Mouse (Mus musculus) midbrain, embryonic 16.5 days (tissue): ENCODE results near the gene Unkl. TPM values are rescaled to one million over a fixed set of nuclear protein-coding genes. Genes with fewer than 3 reads are reported as not detected.

Experiments
- ATAC-seq: fragments of 200-750 bp; cut with Nextera tagmentation; 2 replicates; pipeline ENCODE4 v1.8.0; 2017; ENCODE audit warnings: moderate TSS enrichment
- H3K27ac ChIP-seq: fragments of 300-500 bp; sonication (generic); 2 replicates; pipeline ENCODE4 v1.5.1; 2014; ENCODE audit warnings: mild to moderate bottlenecking, low read length, mixed read lengths
- H3K27me3 ChIP-seq: fragments of 300-500 bp; sonication (generic); 2 replicates; pipeline ENCODE4 v1.6.1; 2014; ENCODE audit warnings: low read depth, low read length, mixed read lengths; ENCODE audit not compliant: control insufficient read depth, insufficient read depth
- H3K36me3 ChIP-seq: fragments of 300-500 bp; sonication (generic); 2 replicates; pipeline ENCODE4 v1.6.1; 2014; ENCODE audit warnings: mild to moderate bottlenecking, low read length, moderate library complexity, mixed read lengths; ENCODE audit not compliant: control insufficient read depth, insufficient read depth
- H3K4me1 ChIP-seq: fragments of 300-500 bp; sonication (generic); 2 replicates; pipeline ENCODE4 v1.6.1; 2014; ENCODE audit warnings: mild to moderate bottlenecking, low read length, mixed read lengths; ENCODE audit not compliant: control insufficient read depth, insufficient read depth
- H3K4me2 ChIP-seq: fragments of 300-500 bp; sonication (generic); 2 replicates; pipeline ENCODE4 v1.6.1; 2014; ENCODE audit warnings: mild to moderate bottlenecking, low read length, mixed read lengths
- H3K4me3 ChIP-seq: fragments of 300-500 bp; sonication (generic); 2 replicates; pipeline ENCODE4 v1.5.1; 2014; ENCODE audit warnings: low read depth, mild to moderate bottlenecking, low read length, moderate library complexity, mixed read lengths
- H3K9ac ChIP-seq: fragments of 300-500 bp; sonication (generic); 2 replicates; pipeline ENCODE4 v1.6.1; 2014; ENCODE audit warnings: low read depth, low read length, mixed read lengths
- H3K9me3 ChIP-seq: fragments of 300-500 bp; sonication (generic); replicated peaks from 2 replicates; pipeline ENCODE4 v1.6.1; 2014; ENCODE audit warnings: mild to moderate bottlenecking, low read length, mixed read lengths; ENCODE audit not compliant: control insufficient read depth, poor library complexity, severe bottlenecking
- WGBS: fragments of 180-500 bp; shearing (Covaris S2); extraction: QIAGEN DNeasy Blood & Tissue Kit; methylation state at CpG from one replicate; pipeline ENCODE4 v1.1.7; 2014; 5-methylcytosine and 5-hydroxymethylcytosine counted together
- polyA plus RNA-seq: library from polyadenylated mRNA; unstranded; fragments of >200 nt; fragmentation: Nextera tagmentation; extraction: Ambion mirVana; gene quantifications from 2 replicates; pipeline ENCODE4 v1.2.1, GENCODE M21; 2015

Unkl gene
- polyA plus RNA-seq, result 18.3 and 19.2 TPM in 2 replicates

DNA sequence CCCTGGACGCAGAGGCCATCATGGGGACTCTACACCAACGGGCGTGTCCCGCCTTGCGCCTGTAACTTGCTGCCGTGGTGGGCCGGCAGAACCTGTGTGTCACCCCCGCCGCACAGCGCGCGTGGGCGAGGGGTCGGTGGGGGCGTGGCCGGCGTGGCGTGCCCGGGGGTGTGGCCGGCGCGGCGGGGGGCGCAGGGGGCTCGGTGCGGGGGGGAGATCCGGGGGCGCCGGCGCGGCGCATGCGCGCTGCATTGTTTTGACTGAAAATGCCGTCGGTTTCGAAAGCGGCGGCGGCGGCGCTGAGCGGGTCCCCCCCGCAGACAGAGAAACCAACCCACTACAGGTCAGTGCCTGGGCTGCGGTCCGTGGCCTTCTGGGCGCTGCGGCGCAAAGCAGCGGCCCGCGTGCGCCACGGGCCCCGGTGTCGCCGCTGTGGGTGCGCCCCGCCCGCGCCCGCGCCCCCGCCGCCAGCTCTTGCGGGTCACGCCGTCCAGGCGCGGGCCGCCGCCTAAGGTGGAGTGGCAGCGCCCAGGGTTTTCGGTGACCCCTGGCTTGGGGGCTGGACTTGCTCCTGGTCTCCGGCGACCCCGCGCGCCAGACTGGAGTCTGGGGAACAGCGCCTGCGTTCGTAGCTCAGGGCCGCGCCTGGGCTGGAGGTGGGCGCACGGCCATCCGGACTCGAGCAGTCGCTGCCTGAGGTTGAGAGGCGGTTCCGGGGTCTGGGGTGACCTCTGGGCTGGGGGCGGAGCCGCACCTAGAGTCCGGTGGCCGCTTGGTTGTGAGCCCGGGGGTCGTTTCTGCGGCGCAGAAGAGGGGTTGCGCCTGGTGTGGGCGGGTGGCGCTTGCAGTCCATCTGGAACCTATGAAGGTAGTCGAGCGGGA lies at the start of gene Unkl:
Gene Unkl, plus strand, starts transcription at position 248 of the 882 bp plus-strand sequence.
- Histone ChIP-seq H3K36me3 (no peaks in the 10 kb centered on the region), H3K27me3 (no peaks in the 10 kb centered on the region), H3K9me3 (no peaks in the 10 kb centered on the region), H3K4me3 (peak within 1 kb of the TSS; percentile 95), H3K4me1 (peaks cover 37% of the 10 kb centered on the region), H3K4me2 (peak within 1 kb of the TSS; percentile 88), H3K27ac (peak within 1 kb of the TSS; percentile 74), H3K9ac (peak within 1 kb of the TSS; percentile 90)
- under 1% methylated on average over 98 of the region's 104 CpGs for WGBS
- peak; percentile 50 for ATAC-seq

- Histone ChIP-seq H3K27ac (no peak overlapping the region), H3K36me3 (no peaks in the 10 kb centered on the region), H3K9me3 (no peaks in the 10 kb centered on the region), H3K4me1 (peaks cover 16% of the 10 kb centered on the region), H3K4me3 (no peak overlapping the region), H3K9ac (no peak overlapping the region), H3K27me3 (no peaks in the 10 kb centered on the region), H3K4me2 (no peak overlapping the region)
- no peak for ATAC-seq
- 97% methylated on average over 1 of the region's 1 CpGs for WGBS
Measured at GRCm38 (mm10) chr17:25138803-25139202, 49.4 kb upstream of the Unkl start.

GRCm38 (mm10) chr17:25139960-25140359 lies 48.2 kb upstream of the Unkl start:
- Histone ChIP-seq H3K4me2 (no peak overlapping the region), H3K27me3 (no peaks in the 10 kb centered on the region), H3K4me3 (no peak overlapping the region), H3K36me3 (0 out of 2 replicates have a peak, but pooled peaks cover 3% of the 10 kb centered on the region), H3K9ac (no peak overlapping the region), H3K27ac (no peak overlapping the region), H3K4me1 (peaks cover 7% of the 10 kb centered on the region; the same call in 1 of the 2 replicates), H3K9me3 (no peaks in the 10 kb centered on the region)
- no peak for ATAC-seq
- WGBS, result 71% methylated on average over 4 of the region's 4 CpGs

- H3K27me3 ChIP-seq, result no peaks in the 10 kb centered on the region
- H3K4me1 ChIP-seq, result no peaks in the 10 kb centered on the region
- H3K9me3 ChIP-seq, result no peaks in the 10 kb centered on the region
- H3K9ac ChIP-seq, result no peak within 1 kb of the TSS
- H3K36me3 ChIP-seq, result peaks cover 16% of the 10 kb centered on the region
- ATAC-seq, result no peak
- no peak within 1 kb of the TSS for H3K4me2 ChIP-seq
- WGBS, result 77% methylated on average over 1 of the region's 1 CpGs
- H3K4me3 ChIP-seq, result no peak within 1 kb of the TSS
- H3K27ac ChIP-seq, result no peak within 1 kb of the TSS
Measured at GRCm38 (mm10) chr17:25162161-25162560, 26.0 kb upstream of the Unkl start, which contains the start of gene Ccdc154. Gene Ccdc154, plus strand, starts transcription at chr17:25162461.

DNA sequence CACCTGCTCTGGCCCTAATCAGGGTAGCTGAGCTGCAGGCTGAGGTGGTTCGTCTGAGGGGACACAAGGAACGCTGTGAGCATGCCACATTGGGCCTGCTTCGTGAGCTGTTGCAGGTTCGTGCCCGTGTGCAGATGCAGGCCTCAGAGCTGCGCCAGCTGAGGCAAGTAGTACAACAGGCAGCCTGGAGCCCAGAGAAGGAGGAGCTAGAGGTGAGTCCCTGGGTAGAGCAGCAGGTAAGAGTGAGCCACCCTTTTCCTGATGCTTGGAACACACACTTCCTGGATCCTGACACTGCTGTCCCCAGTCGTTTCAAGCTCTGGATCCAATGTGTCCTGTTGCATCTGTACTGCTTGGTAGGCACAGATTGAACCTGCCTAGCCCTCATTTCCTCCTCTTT lies 24.8 kb upstream of the Unkl start:
- Histone ChIP-seq H3K9me3 (no peaks in the 10 kb centered on the region), H3K4me3 (no peak overlapping the region), H3K9ac (no peak overlapping the region), H3K27ac (no peak overlapping the region), H3K27me3 (no peaks in the 10 kb centered on the region), H3K4me2 (no peak overlapping the region), H3K36me3 (peaks cover 16% of the 10 kb centered on the region), H3K4me1 (no peaks in the 10 kb centered on the region)
- 72% methylated on average over 7 of the region's 7 CpGs for WGBS
- ATAC-seq, result no peak

GRCm38 (mm10) chr17:25164770-25165169 lies 23.4 kb upstream of the Unkl start:
- 88% methylated on average over 3 of the region's 3 CpGs for WGBS
- H3K4me3 ChIP-seq, result no peak overlapping the region
- no peaks in the 10 kb centered on the region for H3K27me3 ChIP-seq
- H3K4me1 ChIP-seq, result no peaks in the 10 kb centered on the region
- no peak overlapping the region for H3K9ac ChIP-seq
- ATAC-seq, result no peak
- H3K27ac ChIP-seq, result no peak overlapping the region
- peaks cover 11% of the 10 kb centered on the region for H3K36me3 ChIP-seq
- H3K4me2 ChIP-seq, result no peak overlapping the region
- H3K9me3 ChIP-seq, result no peaks in the 10 kb centered on the region

DNA sequence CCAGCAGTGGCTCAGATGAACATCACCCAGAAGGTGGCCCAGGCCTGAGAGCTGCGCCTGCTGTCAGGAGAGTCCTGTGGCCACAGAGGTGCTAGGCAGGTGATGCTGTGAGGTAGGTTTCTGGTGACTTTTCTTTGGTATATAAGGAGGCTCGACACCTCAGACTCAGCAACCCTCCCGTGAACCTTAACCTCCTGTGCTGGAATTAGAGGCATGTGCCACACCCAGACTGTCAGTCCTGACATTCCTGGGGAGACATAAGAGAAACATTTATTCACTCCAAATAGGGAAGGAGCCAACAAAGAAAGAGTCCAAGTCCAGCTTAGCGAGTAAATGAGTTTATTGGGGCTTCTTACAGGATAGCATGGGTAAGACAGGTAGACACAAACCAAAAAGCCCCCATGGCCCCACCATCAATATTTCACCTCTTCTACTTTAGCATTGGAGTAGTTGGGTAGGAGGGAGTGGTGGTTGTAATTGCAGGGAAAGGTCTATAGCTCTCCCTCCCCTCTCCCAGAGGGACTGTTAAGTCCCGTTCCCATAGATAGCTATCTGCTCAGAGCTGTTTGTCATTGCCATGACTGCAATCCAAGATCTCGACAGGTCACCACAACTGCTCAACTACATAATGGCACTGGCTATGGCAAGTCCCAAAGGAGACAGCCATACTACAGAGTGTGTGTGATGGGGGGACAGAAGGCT lies 22.1 kb upstream of the Unkl start:
- no peak overlapping the region for H3K4me3 ChIP-seq
- H3K4me1 ChIP-seq, result no peaks in the 10 kb centered on the region
- H3K27ac ChIP-seq, result no peak overlapping the region
- 69% methylated on average over 6 of the region's 6 CpGs for WGBS
- no peaks in the 10 kb centered on the region for H3K9me3 ChIP-seq
- H3K9ac ChIP-seq, result no peak overlapping the region
- no peak overlapping the region for H3K4me2 ChIP-seq
- H3K36me3 ChIP-seq, result peaks cover 3% of the 10 kb centered on the region
- no peak for ATAC-seq
- H3K27me3 ChIP-seq, result no peaks in the 10 kb centered on the region

DNA sequence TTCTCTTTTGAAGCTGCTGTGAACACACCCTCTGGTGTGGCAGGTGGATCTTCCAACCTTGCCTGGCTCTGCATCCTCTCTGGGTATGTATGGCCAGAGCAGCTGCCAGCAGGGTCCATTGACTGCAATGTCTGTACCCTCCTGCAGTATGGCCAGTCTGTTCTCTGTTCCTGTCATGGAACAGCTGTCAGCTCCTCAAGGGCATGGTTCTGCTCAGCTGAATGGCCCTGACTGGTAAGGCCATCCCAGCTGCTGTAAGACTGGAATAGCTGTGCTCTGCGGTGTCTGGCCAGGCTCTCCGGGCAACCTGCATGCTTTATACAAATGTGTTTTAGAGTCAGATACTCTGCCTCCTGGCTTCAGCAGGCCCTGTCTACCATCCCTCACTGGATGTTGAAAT lies 18.5 kb upstream of the Unkl start:
- Histone ChIP-seq H3K9me3 (no peaks in the 10 kb centered on the region), H3K27ac (no peak overlapping the region), H3K27me3 (no peaks in the 10 kb centered on the region), H3K36me3 (no peaks in the 10 kb centered on the region), H3K4me3 (no peak overlapping the region), H3K4me1 (no peaks in the 10 kb centered on the region), H3K9ac (no peak overlapping the region), H3K4me2 (no peak overlapping the region)
- no peak for ATAC-seq
- 93% methylated on average over 2 of the region's 2 CpGs for WGBS

GRCm38 (mm10) chr17:25172558-25172957 lies 15.6 kb upstream of the Unkl start:
- no peak overlapping the region for H3K27ac ChIP-seq
- H3K27me3 ChIP-seq, result no peaks in the 10 kb centered on the region; the same call in 1 of the 2 replicates
- H3K4me1 ChIP-seq, result no peaks in the 10 kb centered on the region
- no peak overlapping the region for H3K4me2 ChIP-seq
- no peaks in the 10 kb centered on the region for H3K36me3 ChIP-seq
- no peak for ATAC-seq
- H3K9me3 ChIP-seq, result no peaks in the 10 kb centered on the region
- H3K4me3 ChIP-seq, result no peak overlapping the region
- no peak overlapping the region for H3K9ac ChIP-seq
- 76% methylated on average over 3 of the region's 3 CpGs for WGBS
